Mouse (Mus musculus) forebrain, embryonic 11.5 days (tissue): ENCODE measurements around the gene Zdhhc14. TPM values are rescaled to one million over a fixed set of nuclear protein-coding genes. Genes with fewer than 3 reads are reported as not detected.
A peak's percentile ranks its signal among the peaks of the same experiment; 100 is the strongest.

Experiments
- ATAC-seq: fragments of 200-750 bp; cut with Nextera tagmentation; replicated peaks from 2 replicates; pipeline ENCODE4 v1.8.0; 2017; ENCODE audit warnings: moderate TSS enrichment; ENCODE audit not compliant: low FRiP score
- DNase-seq: peaks from one replicate; pipeline ENCODE4 v3.0.0-alpha.2; 2017; ENCODE audit warnings: low spot score
- H3K27ac ChIP-seq: fragments of 300-500 bp; sonication (generic); 2 replicates; pipeline ENCODE4 v1.5.1; 2014; ENCODE audit warnings: low read depth, low read length
- H3K27me3 ChIP-seq: fragments of 300-500 bp; sonication (generic); 2 replicates; pipeline ENCODE4 v1.6.1; 2014; ENCODE audit warnings: mild to moderate bottlenecking, low read length, mixed read lengths; ENCODE audit not compliant: control insufficient read depth, insufficient read depth
- H3K36me3 ChIP-seq: fragments of 300-500 bp; sonication (generic); 2 replicates; pipeline ENCODE4 v1.6.1; 2014; ENCODE audit warnings: mild to moderate bottlenecking, low read length, moderate library complexity, mixed read lengths; ENCODE audit not compliant: control insufficient read depth, insufficient read depth
- H3K4me1 ChIP-seq: fragments of 300-500 bp; sonication (generic); replicated peaks from 2 replicates; pipeline ENCODE4 v1.6.1; 2014; ENCODE audit warnings: low read length, mixed read lengths; ENCODE audit not compliant: control insufficient read depth, insufficient read depth
- H3K4me2 ChIP-seq: fragments of 300-500 bp; sonication (generic); 2 replicates; pipeline ENCODE4 v1.6.1; 2014; ENCODE audit warnings: low read depth, mild to moderate bottlenecking, low read length, moderate library complexity, mixed read lengths; ENCODE audit not compliant: severe bottlenecking
- H3K4me3 ChIP-seq: fragments of 300-500 bp; sonication (generic); 2 replicates; pipeline ENCODE4 v1.5.1; 2014; ENCODE audit warnings: low read depth, low read length
- H3K9ac ChIP-seq: fragments of 300-500 bp; sonication (generic); 2 replicates; pipeline ENCODE4 v1.6.1; 2014; ENCODE audit warnings: low read length
- H3K9me3 ChIP-seq: fragments of 300-500 bp; sonication (generic); 2 replicates; pipeline ENCODE4 v1.6.1; 2016; ENCODE audit warnings: low read length, mixed read lengths; ENCODE audit not compliant: control insufficient read depth
- WGBS: fragments of 180-500 bp; shearing (Covaris S2); extraction: QIAGEN DNeasy Blood & Tissue Kit; methylation state at CpG from one replicate; pipeline ENCODE4 v1.1.7; 2014; 5-methylcytosine and 5-hydroxymethylcytosine counted together
- polyA plus RNA-seq: library from polyadenylated mRNA; unstranded; fragments of >200 nt; fragmentation: Nextera tagmentation; extraction: Ambion mirVana; gene quantifications from 2 replicates; pipeline ENCODE4 v1.2.1, GENCODE M21; 2014

The Zdhhc14 gene
- polyA plus RNA-seq, 1 experiment from 2014 or later: 2.3 TPM

DNA sequence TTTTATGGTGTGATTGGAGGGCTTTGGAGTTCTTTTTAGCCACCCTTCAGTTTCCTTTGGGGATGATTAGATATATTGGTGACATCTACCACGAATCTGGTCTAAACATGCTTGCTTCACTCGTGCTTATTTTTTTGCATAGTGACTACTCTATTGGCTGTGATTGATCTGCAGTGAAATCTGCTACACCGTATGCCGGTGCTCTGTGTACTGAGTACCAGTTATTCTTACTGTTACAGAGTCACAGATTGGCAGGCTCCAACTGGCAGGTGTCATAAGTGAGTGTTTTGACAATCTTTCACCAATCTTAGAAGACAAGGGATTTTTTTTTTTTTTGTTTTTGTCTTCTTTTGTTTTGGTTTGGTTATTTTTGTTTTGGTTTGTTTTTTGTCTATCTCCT lies 163.2 kb downstream of the Zdhhc14 start:
- ATAC-seq (no peak), DNase-seq (no peak)
- Histone ChIP-seq H3K4me1 (no peaks in the 10 kb centered on the region; the same call in 1 of the 2 replicates), H3K27ac (no peak overlapping the region), H3K9ac (no peak overlapping the region), H3K4me3 (no peak overlapping the region), H3K4me2 (no peak overlapping the region), H3K9me3 (no peaks in the 10 kb centered on the region), H3K27me3 (peaks cover 15% of the 10 kb centered on the region), H3K36me3 (no peaks in the 10 kb centered on the region)
- WGBS: 99% methylated on average over 4 of the region's 4 CpGs

DNA sequence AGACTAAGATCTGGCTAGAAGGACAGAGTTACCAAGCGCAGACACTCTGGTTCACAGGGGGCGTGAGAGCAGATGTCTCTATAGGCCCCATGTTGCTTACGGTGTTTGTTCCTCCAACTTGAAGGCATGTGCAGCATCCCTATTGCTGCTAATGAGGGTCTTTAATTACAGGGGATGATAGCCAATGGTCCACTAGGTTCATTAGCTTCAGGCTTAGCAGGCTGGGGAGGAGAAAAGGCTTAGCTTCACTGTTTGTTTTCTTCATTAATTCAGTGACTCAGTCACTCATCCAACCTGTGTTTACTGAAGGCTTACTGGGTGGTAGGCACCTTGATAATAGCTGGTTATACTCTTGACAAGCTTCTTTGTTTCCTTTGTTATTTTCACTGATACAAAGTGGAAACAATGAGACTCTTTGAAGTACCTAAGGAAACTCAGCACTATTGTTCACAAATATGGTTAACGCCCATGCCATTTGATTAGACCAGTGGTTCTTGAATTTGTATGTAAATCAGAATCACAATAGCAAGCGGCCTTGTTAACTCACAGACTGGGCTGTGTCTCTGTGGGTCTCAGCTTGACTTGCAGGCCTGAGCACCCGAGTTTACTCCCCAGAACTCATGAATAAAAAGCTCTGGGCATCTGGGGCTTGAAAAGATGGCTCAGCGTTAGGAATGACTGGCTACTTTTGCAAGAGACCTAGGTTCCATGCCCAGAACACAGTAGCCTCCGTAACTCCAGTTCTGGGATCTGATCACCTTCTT lies 168.1 kb downstream of the Zdhhc14 start:
- WGBS: 10% methylated on average over 8 of the region's 8 CpGs
- Histone ChIP-seq H3K9ac (no peak overlapping the region), H3K4me1 (peaks cover 2% of the 10 kb centered on the region; the same call in 1 of the 2 replicates), H3K27ac (no peak overlapping the region), H3K4me3 (no peak overlapping the region), H3K9me3 (no peaks in the 10 kb centered on the region), H3K4me2 (no peak overlapping the region), H3K27me3 (peaks cover 15% of the 10 kb centered on the region), H3K36me3 (no peaks in the 10 kb centered on the region)
- DNase-seq (peak; percentile 63), ATAC-seq (peak; percentile 94)

DNA sequence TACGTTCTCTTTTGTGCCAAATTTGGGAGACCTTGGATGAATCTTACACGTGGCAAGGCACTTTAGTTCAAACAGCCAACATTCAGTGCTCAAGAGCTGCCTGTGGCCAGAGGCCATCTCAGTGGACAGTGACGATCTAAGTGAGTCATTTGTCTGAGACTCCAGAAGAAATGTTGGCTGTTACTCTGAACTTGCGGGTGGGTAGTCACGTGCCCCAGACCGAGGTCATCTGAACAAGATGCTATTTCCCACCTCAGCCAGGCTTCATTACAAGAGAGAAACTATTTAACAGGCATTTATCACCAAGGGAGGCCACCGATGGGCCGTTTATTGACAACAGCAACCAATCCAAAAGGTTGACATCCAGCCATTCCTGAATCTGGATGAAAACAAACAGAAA lies 174.3 kb downstream of the Zdhhc14 start:
- DNase-seq (no peak), ATAC-seq (no peak)
- H3K36me3 ChIP-seq: no peaks in the 10 kb centered on the region
- H3K4me2 ChIP-seq: no peak overlapping the region
- no peaks in the 10 kb centered on the region for H3K4me1 ChIP-seq
- H3K9ac ChIP-seq: no peak overlapping the region
- H3K27me3 ChIP-seq: peaks cover 4% of the 10 kb centered on the region
- no peak overlapping the region for H3K27ac ChIP-seq
- no peak overlapping the region for H3K4me3 ChIP-seq
- no peaks in the 10 kb centered on the region for H3K9me3 ChIP-seq
- WGBS: 87% methylated on average over 8 of the region's 8 CpGs

DNA sequence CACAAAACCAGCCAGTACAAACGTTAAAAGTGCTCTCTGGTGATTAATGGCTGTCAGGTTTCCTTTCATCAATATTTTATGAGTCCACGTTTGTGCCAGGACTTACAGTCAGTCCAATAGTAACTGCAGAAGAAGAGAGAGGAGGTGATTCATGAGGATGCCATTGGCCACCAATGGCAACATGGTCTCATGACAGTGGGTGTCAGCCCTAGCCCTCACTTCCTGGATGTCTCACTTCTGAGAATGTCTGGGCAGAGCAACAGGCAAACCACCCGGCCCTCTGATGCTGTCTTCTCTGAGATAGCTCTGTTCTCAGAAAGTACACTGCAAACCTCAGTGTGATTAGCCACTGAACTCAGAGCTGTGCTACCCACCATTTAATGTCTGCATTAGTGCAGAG lies 176.1 kb downstream of the Zdhhc14 start:
- Histone ChIP-seq H3K9me3 (no peaks in the 10 kb centered on the region), H3K9ac (no peak overlapping the region), H3K27me3 (peaks cover 4% of the 10 kb centered on the region), H3K4me2 (no peak overlapping the region), H3K36me3 (no peaks in the 10 kb centered on the region), H3K4me1 (no peaks in the 10 kb centered on the region), H3K4me3 (no peak overlapping the region), H3K27ac (no peak overlapping the region)
- 75% methylated on average over 3 of the region's 3 CpGs for WGBS
- ATAC-seq (no peak), DNase-seq (no peak)

DNA sequence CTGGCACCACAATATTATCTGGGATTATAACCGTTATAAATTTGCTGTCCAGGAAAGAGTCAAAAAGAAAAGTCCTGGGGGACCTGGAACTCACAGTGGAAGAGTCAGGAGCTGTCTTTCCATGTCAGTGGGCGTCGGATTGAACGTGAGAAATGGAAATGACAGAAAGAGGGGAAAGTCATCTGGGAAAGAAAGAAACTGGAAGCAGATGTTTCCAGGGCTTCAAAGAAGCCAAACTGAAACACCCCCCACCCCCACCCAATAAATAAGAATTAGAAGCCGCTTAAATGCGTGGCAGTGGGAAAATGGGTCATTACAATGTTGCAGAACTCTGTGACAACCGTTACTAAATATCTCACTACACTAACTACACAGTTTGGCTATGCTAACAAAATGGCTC lies 176.6 kb downstream of the Zdhhc14 start:
- H3K4me3 ChIP-seq: no peak overlapping the region
- no peak overlapping the region for H3K27ac ChIP-seq
- no peaks in the 10 kb centered on the region for H3K4me1 ChIP-seq
- DNase-seq (no peak), ATAC-seq (no peak)
- no peak overlapping the region for H3K9ac ChIP-seq
- WGBS: 80% methylated on average over 7 of the region's 7 CpGs
- H3K36me3 ChIP-seq: no peaks in the 10 kb centered on the region
- H3K9me3 ChIP-seq: no peaks in the 10 kb centered on the region
- H3K27me3 ChIP-seq: peaks cover 4% of the 10 kb centered on the region
- no peak overlapping the region for H3K4me2 ChIP-seq

DNA sequence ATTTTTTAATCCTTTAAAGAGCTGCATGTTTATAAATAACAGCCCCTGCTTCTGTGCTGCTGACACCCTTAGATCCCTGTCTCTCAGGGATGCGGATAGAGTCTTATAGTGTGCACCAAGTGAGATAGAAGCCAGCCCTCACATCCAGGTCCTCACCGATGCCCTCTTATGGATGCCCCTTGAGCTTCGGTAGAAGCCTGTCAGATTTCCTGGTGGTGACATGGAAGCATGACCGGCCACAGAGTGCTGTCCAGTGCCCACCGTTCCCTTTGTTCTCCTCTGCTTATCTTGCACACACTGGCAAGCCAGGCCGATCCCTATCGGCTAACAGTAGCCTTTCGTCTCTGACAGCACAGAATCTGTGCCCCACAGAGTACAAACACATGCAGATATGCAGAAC lies 183.6 kb downstream of the Zdhhc14 start:
- Histone ChIP-seq H3K4me1 (peaks cover 7% of the 10 kb centered on the region; the same call in 1 of the 2 replicates), H3K27me3 (no peaks in the 10 kb centered on the region), H3K4me3 (no peak overlapping the region), H3K4me2 (no peak overlapping the region), H3K36me3 (no peaks in the 10 kb centered on the region), H3K27ac (no peak overlapping the region), H3K9me3 (no peaks in the 10 kb centered on the region), H3K9ac (no peak overlapping the region)
- WGBS: 74% methylated on average over 8 of the region's 8 CpGs
- DNase-seq (no peak), ATAC-seq (no peak)

DNA sequence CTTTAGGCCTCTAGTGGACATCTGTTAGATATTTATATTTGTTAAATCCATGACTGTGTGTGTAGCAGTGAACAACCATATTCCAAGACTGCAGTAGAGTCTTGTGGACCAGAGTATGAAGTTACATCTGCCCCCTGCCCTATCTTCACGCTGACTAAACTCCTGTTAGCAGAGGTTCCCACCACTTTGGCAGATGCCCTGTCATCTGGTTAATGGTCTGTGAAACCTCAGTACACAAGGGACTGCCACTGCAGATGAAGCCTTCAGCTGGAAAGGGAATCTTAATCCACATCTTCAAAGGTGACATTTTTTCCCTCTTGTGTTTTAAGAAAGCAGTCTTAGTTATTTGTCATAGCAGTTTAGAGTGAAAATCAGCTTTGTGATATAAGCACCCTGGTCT lies 187.0 kb downstream of the Zdhhc14 start:
- 35% methylated on average over 1 of the region's 1 CpGs for WGBS
- Histone ChIP-seq H3K4me1 (peaks cover 7% of the 10 kb centered on the region; the same call in 1 of the 2 replicates), H3K9me3 (no peaks in the 10 kb centered on the region), H3K27me3 (no peaks in the 10 kb centered on the region), H3K36me3 (no peaks in the 10 kb centered on the region), H3K9ac (no peak overlapping the region), H3K4me2 (no peak overlapping the region), H3K27ac (no peak overlapping the region), H3K4me3 (no peak overlapping the region)
- no peak for DNase-seq
- no peak for ATAC-seq

DNA sequence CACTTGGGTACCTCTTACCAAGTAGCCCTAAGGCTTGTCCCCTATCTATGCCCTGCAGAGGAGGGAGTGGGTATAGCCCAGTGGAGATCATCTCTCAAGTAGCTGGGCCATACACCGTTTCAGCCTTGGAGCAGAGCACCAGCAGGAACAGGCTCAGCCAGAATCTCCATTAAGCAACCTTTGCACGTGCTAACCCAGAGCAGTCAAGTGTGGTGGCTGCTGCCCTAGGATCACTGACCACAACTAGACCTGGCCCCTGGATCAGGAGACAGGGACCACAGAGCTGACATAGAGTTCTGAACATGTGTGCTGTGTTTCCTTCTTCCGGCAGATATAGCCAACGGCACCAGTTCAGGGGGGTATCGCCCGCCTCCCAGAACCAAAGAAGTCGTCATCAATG lies 193.0 kb downstream of the Zdhhc14 start:
- ATAC-seq (no peak), DNase-seq (no peak)
- no peak overlapping the region for H3K27ac ChIP-seq
- peaks cover 2% of the 10 kb centered on the region; the same call in 1 of the 2 replicates for H3K4me1 ChIP-seq
- WGBS: 94% methylated on average over 7 of the region's 7 CpGs
- H3K36me3 ChIP-seq: no peaks in the 10 kb centered on the region
- no peak overlapping the region for H3K9ac ChIP-seq
- H3K4me3 ChIP-seq: no peak overlapping the region
- H3K4me2 ChIP-seq: no peak overlapping the region
- no peaks in the 10 kb centered on the region for H3K27me3 ChIP-seq
- no peaks in the 10 kb centered on the region for H3K9me3 ChIP-seq

DNA sequence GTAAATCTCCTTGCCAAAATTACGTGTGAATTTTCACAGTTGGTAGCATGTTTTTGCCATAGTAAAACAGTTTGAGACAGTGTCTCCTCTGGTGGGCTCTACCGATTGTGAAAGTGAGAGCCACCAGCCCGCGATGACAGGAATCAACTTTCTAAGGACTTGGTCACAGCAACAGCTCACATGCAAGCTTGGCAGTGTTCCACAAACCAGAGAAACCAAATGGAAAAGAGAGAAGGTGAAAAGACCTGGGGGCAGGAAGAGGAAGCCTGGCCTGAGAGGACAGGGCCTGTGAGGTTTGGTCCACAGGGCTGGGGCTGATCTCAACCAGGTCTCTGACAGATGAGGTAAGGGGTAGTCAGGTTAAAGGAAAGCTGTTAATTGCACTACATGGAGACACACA lies 195.5 kb downstream of the Zdhhc14 start:
- Histone ChIP-seq H3K27ac (no peak overlapping the region), H3K4me2 (no peak overlapping the region), H3K9me3 (no peaks in the 10 kb centered on the region), H3K27me3 (no peaks in the 10 kb centered on the region), H3K4me1 (no peaks in the 10 kb centered on the region), H3K36me3 (no peaks in the 10 kb centered on the region), H3K4me3 (no peak overlapping the region), H3K9ac (no peak overlapping the region)
- WGBS: 94% methylated on average over 4 of the region's 4 CpGs
- DNase-seq (no peak), ATAC-seq (no peak)
